Comparison of ENCODE assay signal across 8 mouse cellular contexts in the genomic region with DNA sequence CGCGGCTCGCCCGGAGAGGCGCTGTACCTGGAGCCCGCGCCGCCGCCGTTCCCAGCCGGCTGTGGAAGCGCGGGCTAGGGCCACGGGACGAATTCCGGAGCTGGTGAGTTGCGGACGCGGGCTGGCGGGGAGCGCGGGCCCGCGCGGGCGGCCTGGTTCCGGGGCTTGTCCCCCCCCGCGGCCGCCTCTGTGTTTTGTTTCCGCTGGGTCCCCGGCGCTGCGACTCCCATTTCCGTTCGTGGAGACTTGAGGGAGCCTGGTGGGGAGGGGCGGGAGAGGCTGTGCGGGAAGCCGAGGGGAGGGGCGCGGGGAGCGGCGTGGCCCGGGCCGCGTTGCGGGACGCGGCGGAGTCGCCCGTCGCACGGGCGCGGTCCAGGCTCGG. TPM values are rescaled to one million over a fixed set of nuclear protein-coding genes. Genes with fewer than 3 reads are reported as not detected.
DNase-seq lines count a peak whose midpoint lies in the region; ATAC-seq and TF ChIP-seq lines count a peak whose summit lies in the region.

Gene Atp5j (minus strand): TSS at position 185 of the 382 bp plus-strand sequence.

- under 1% methylated on average over 49 of the region's 57 CpGs for WGBS in cerebellum, adult 2 months
- WGBS in forebrain, postnatal 0 days, result 3% methylated on average over 56 of the region's 57 CpGs
- under 1% methylated on average over 53 of the region's 57 CpGs for WGBS in liver, embryonic 16.5 days (ENCODE audit: insufficient replicate concordance)
- under 1% methylated on average over 51 of the region's 57 CpGs for WGBS in neural tube, embryonic 14.5 days

- no peak for TF ChIP-seq RAD21 in MEL (IDR thresholded peaks at IDR 0.05; ENCODE audit: low read depth, low read length)

- peaks cover 49% of the 10 kb centered on the region for H3K79me2 ChIP-seq in MEL (ENCODE audit: control insufficient read depth, insufficient read depth, low read length, poor library complexity)

- no peaks in the 10 kb centered on the region for H3K27me3 ChIP-seq in MEL (ENCODE audit: control insufficient read depth in 1 of 2, insufficient read depth in 2 of 2, low read length in 2 of 2)
- no peaks in the 10 kb centered on the region for H3K27me3 ChIP-seq in cerebellum, adult 2 months (ENCODE audit: control insufficient read depth, insufficient read depth, low read length)
- H3K27me3 ChIP-seq in forebrain, postnatal 0 days (ENCODE audit: insufficient read depth, low read length), result no peaks in the 10 kb centered on the region
- H3K27me3 ChIP-seq in liver, embryonic 16.5 days (ENCODE audit: control insufficient read depth, insufficient read depth, low read depth, low read length), result no peaks in the 10 kb centered on the region
- H3K27me3 ChIP-seq in neural tube, embryonic 14.5 days (ENCODE audit: control insufficient read depth, insufficient read depth, low read length), result no peaks in the 10 kb centered on the region

- 0 out of 4 replicates have a peak, but pooled peaks of 1 of the 2 experiments have one; percentile 35 for TF ChIP-seq POLR2A in MEL (IDR thresholded peaks at IDR 0.05; ENCODE audit: control insufficient read depth in 1 of 2, insufficient read depth in 1 of 2, low read depth in 1 of 2, low read length in 2 of 2, poor library complexity in 1 of 2)
- no peak for TF ChIP-seq POLR2A in cerebellum, adult 2 months (IDR thresholded peaks at IDR 0.05; ENCODE audit: borderline replicate concordance, insufficient read depth, low read length)

- H3K4me3 ChIP-seq in MEL (ENCODE audit: control insufficient read depth in 1 of 2, insufficient read depth in 1 of 2, low read depth in 2 of 2, low read length in 2 of 2), result peak within 1 kb of the TSS; percentile 81 to 97
- peak within 1 kb of the TSS; percentile 95 for H3K4me3 ChIP-seq in cerebellum, adult 2 months (replicated peaks; ENCODE audit: insufficient read depth, low read depth, low read length)
- peak within 1 kb of the TSS; percentile 89 for H3K4me3 ChIP-seq in forebrain, postnatal 0 days (ENCODE audit: low read depth, low read length)
- H3K4me3 ChIP-seq in liver, embryonic 16.5 days (ENCODE audit: low read depth, low read length), result peak within 1 kb of the TSS; percentile 98
- H3K4me3 ChIP-seq in neural tube, embryonic 14.5 days (ENCODE audit: low read depth, low read length), result peak within 1 kb of the TSS; percentile 86

- intact Hi-C loops in heart, postnatal 25 days (cut with DNase I), result loop anchor here (2.0 kb wide), 2 partner anchors 61 to 101 kb away; partner anchors contain the start of genes Jam2 and Mrpl39

- no peak for TF ChIP-seq CTCF in MEL (IDR thresholded peaks at IDR 0.05 in 2 of 3, conservative IDR thresholded peaks at IDR 0.05 in 1 of 3; ENCODE audit: control insufficient read depth in 1 of 3, insufficient read depth in 1 of 3, low read depth in 2 of 3, low read length in 3 of 3, poor library complexity in 1 of 3, severe bottlenecking in 1 of 3)
- no peak for TF ChIP-seq CTCF in cerebellum, adult 2 months (IDR thresholded peaks at IDR 0.05; ENCODE audit: borderline replicate concordance, insufficient read depth, low read depth, low read length)
- TF ChIP-seq CTCF in forebrain, postnatal 0 days (IDR thresholded peaks at IDR 0.05; ENCODE audit: low read depth), result no peak

- H3K9me3 ChIP-seq in MEL (replicated peaks; ENCODE audit: insufficient read depth, low read length), result no peaks in the 10 kb centered on the region
- H3K9me3 ChIP-seq in forebrain, postnatal 0 days (ENCODE audit: low read length), result no peaks in the 10 kb centered on the region
- no peaks in the 10 kb centered on the region for H3K9me3 ChIP-seq in liver, embryonic 16.5 days (replicated peaks; ENCODE audit: control insufficient read depth, low read length)
- H3K9me3 ChIP-seq in neural tube, embryonic 14.5 days (ENCODE audit: control insufficient read depth, low read length), result no peaks in the 10 kb centered on the region

- H3K36me3 ChIP-seq in MEL (ENCODE audit: control insufficient read depth in 1 of 2, insufficient read depth in 2 of 2, low read length in 2 of 2), result peaks cover 16 to 18% of the 10 kb centered on the region in 2 experiments
- H3K36me3 ChIP-seq in forebrain, postnatal 0 days (ENCODE audit: insufficient read depth), result peaks cover 17% of the 10 kb centered on the region
- H3K36me3 ChIP-seq in liver, embryonic 16.5 days (ENCODE audit: control insufficient read depth, insufficient read depth), result peaks cover 11% of the 10 kb centered on the region
- H3K36me3 ChIP-seq in neural tube, embryonic 14.5 days (ENCODE audit: control insufficient read depth, insufficient read depth, low read length), result peaks cover 14% of the 10 kb centered on the region

- peaks cover 0 to 3% of the 10 kb centered on the region in 2 experiments; a peak in 2 of 4 replicates for H3K4me1 ChIP-seq in MEL (ENCODE audit: control insufficient read depth in 1 of 2, insufficient read depth in 2 of 2, low read length in 2 of 2)
- H3K4me1 ChIP-seq in cerebellum, adult 2 months (ENCODE audit: control insufficient read depth, insufficient read depth, low read length), result peaks cover 8% of the 10 kb centered on the region
- 0 out of 2 replicates have a peak, but pooled peaks cover 21% of the 10 kb centered on the region for H3K4me1 ChIP-seq in forebrain, postnatal 0 days (ENCODE audit: insufficient read depth)
- peaks cover 9% of the 10 kb centered on the region for H3K4me1 ChIP-seq in liver, embryonic 16.5 days (ENCODE audit: control insufficient read depth, low read depth, low read length)
- peaks cover 12% of the 10 kb centered on the region; the same call in 1 of the 2 replicates for H3K4me1 ChIP-seq in neural tube, embryonic 14.5 days (ENCODE audit: control insufficient read depth, insufficient read depth, low read length)

- ATAC-seq in forebrain, postnatal 0 days, result peak; percentile 73
- ATAC-seq in liver, embryonic 16.5 days (ENCODE audit: low read depth), result peak; percentile 22
- ATAC-seq in neural tube, embryonic 14.5 days (ENCODE audit: low read depth), result peak; percentile 77

- peak within 1 kb of the TSS; percentile 90 for H3K4me2 ChIP-seq in forebrain, postnatal 0 days (ENCODE audit: low read depth)
- H3K4me2 ChIP-seq in liver, embryonic 16.5 days (ENCODE audit: low read depth, low read length), result peak within 1 kb of the TSS; percentile 88
- peak within 1 kb of the TSS; percentile 53 for H3K4me2 ChIP-seq in neural tube, embryonic 14.5 days (ENCODE audit: low read depth, low read length)

- no peak for TF ChIP-seq EP300 in MEL (IDR thresholded peaks at IDR 0.05; ENCODE audit: low read depth in 1 of 2, low read length in 2 of 2)

- peak; percentile 76 for DNase-seq in MEL (ENCODE audit: low read depth, low spot score)
- DNase-seq in cerebellum, adult 2 months, result peak; percentile 88 to 89
- peak; percentile 86 for DNase-seq in forebrain, postnatal 0 days
- peak; percentile 72 for DNase-seq in heart, postnatal 25 days (ENCODE audit: low spot score)
- DNase-seq in layer of hippocampus, adult 11-12 months (ENCODE audit: low spot score), result peak; percentile 87
- DNase-seq in thymus, postnatal 14 days, result peak; percentile 88

- H3K9ac ChIP-seq in MEL (ENCODE audit: control insufficient read depth, low read depth, low read length, poor library complexity, severe bottlenecking), result peak within 1 kb of the TSS; percentile 96
- H3K9ac ChIP-seq in forebrain, postnatal 0 days, result peak within 1 kb of the TSS; percentile 97
- peak within 1 kb of the TSS; percentile 95 for H3K9ac ChIP-seq in liver, embryonic 16.5 days (ENCODE audit: low read depth, low read length)
- H3K9ac ChIP-seq in neural tube, embryonic 14.5 days (replicated peaks; ENCODE audit: low read depth, low read length), result peak within 1 kb of the TSS; percentile 83

- H3K27ac ChIP-seq in MEL (ENCODE audit: control insufficient read depth, low read depth, low read length), result peak within 1 kb of the TSS; percentile 81
- H3K27ac ChIP-seq in cerebellum, adult 2 months (ENCODE audit: insufficient read depth, low read length), result peak within 1 kb of the TSS; percentile 89
- H3K27ac ChIP-seq in forebrain, postnatal 0 days (ENCODE audit: low read depth, low read length), result peak within 1 kb of the TSS; percentile 92
- peak within 1 kb of the TSS; percentile 95 for H3K27ac ChIP-seq in liver, embryonic 16.5 days (ENCODE audit: low read length)
- H3K27ac ChIP-seq in neural tube, embryonic 14.5 days (ENCODE audit: low read depth, low read length), result peak within 1 kb of the TSS; percentile 91

TF ChIP-seq in MEL, 35 proteins besides CTCF, POLR2A, EP300 and RAD21:
- TF ChIP-seq KAT2A (conservative IDR thresholded peaks at IDR 0.05; ENCODE audit: low read depth, low read length) (no peak; the same call in 1 of the 2 replicates), TCF12 (IDR thresholded peaks at IDR 0.05; ENCODE audit: low read depth, low read length) (0 out of 2 replicates have a peak, but pooled peaks have one; percentile 20), MYB (IDR thresholded peaks at IDR 0.05; ENCODE audit: low read depth, low read length) (no peak), USF1 (IDR thresholded peaks at IDR 0.05; ENCODE audit: low read depth, low read length) (no peak), HCFC1 (IDR thresholded peaks at IDR 0.05; ENCODE audit: low read depth, low read length) (peak; percentile 70; the same call in 1 of the 2 replicates), POLR2AphosphoS2 (IDR thresholded peaks at IDR 0.05; ENCODE audit: low read length) (no peak), TAL1 (IDR thresholded peaks at IDR 0.05; ENCODE audit: low read length) (no peak), SIN3A (IDR thresholded peaks at IDR 0.05; ENCODE audit: low read length) (peak; percentile 1; the same call in 1 of the 2 replicates), GATA1 (IDR thresholded peaks at IDR 0.05; ENCODE audit: low read depth, low read length) (no peak), GABPA (IDR thresholded peaks at IDR 0.05; ENCODE audit: low read depth, low read length) (no peak), ZKSCAN1 (IDR thresholded peaks at IDR 0.05; ENCODE audit: low read depth, low read length) (no peak), MAZ (IDR thresholded peaks at IDR 0.05; ENCODE audit: low read depth, low read length) (no peak), NELFE (IDR thresholded peaks at IDR 0.05; ENCODE audit: low read depth, low read length) (0 out of 2 replicates have a peak, but pooled peaks have one; percentile 5)

RNA-seq across cellular contexts. Expression of gene Atp5j, which starts in this region (rescaled TPM):
- total RNA-seq in MEL (2012; rRNA removed), result 178 and 191 TPM in 2 replicates
- 100 to 1,000 TPM in 1 of 2 experiments, not detected in 1; 240 TPM for polyA plus RNA-seq in MEL (2012; ENCODE audit: insufficient read depth in 1 of 2, insufficient read length in 2 of 2, low read depth in 1 of 2, low replicate concordance in 2 of 2, missing spikeins in 1 of 2)
- polyA plus RNA-seq in cerebellum, adult 2 months (2012; rRNA removed), result 446 and 451 TPM in 2 replicates
- 160 and 174 TPM in 2 replicates for total RNA-seq in forebrain, postnatal 0 days (2014; rRNA removed)
- 830 and 1,009 TPM in 2 replicates for polyA plus RNA-seq in forebrain, postnatal 0 days (2015; fragmentation: Nextera tagmentation; extraction: Ambion mirVana)
- total RNA-seq in heart, postnatal 25 days (2021), result 1,000 to 10,000 TPM; 1,789 to 1,861 TPM
- 490 and 504 TPM in 2 replicates for polyA plus RNA-seq in liver, embryonic 16.5 days (2015; fragmentation: Nextera tagmentation; extraction: Ambion mirVana)
- polyA plus RNA-seq in neural tube, embryonic 14.5 days (2014; fragmentation: Nextera tagmentation; extraction: Ambion mirVana), result 749 and 863 TPM in 2 replicates

Comparison
In these comparisons a context has a peak if more than half of its experiments do, and no peak if none do; other contexts are left out.
1. Peak in every context shown above with its lines: DNase-seq, ATAC-seq, H3K4me3 ChIP-seq and H3K27ac ChIP-seq.
2. ATAC-seq: peak in every context shown above with its lines; median percentile 77 in neural tube, embryonic 14.5 days; 73 in forebrain, postnatal 0 days; 22 in liver, embryonic 16.5 days.